Mouse (Mus musculus) ES-E14 (cell line): Measurements from ENCODE around the gene Smoc1. TPM values are rescaled to one million over a fixed set of nuclear protein-coding genes. Genes with fewer than 3 reads are reported as not detected.

Source experiments
- DNase-seq: peaks from one replicate; pipeline ENCODE4 v3.0.0-alpha.2; 2013; ENCODE audit warnings: low read depth, low spot score
- H3K27ac ChIP-seq: 2 replicates; pipeline ENCODE4 v1.5.1; 2012; ENCODE audit warnings: low read depth, mild to moderate bottlenecking, low read length, moderate library complexity, mixed read lengths; ENCODE audit not compliant: poor library complexity, insufficient read depth, severe bottlenecking
- H3K36me3 ChIP-seq: 2 replicates; pipeline ENCODE4 v1.6.1; 2012; ENCODE audit warnings: mild to moderate bottlenecking, low read length, moderate library complexity, mixed read lengths; ENCODE audit not compliant: control insufficient read depth, poor library complexity, insufficient read depth, severe bottlenecking
- H3K4me1 ChIP-seq, 2 experiments: fragments of 150-350 bp in 1 of 2; sonication (generic) in 1 of 2; 2 replicates each; pipeline ENCODE4 v1.6.1; 2012; ENCODE audit warnings: low read length in 2 of 2, mild to moderate bottlenecking in 1 of 2, mixed read lengths in 1 of 2; ENCODE audit not compliant: control insufficient read depth in 2 of 2, insufficient read depth in 2 of 2, poor library complexity in 1 of 2
- H3K4me3 ChIP-seq, 2 experiments: fragments of 150-350 bp in 1 of 2; sonication (generic) in 1 of 2; 2 replicates each; pipeline ENCODE4 v1.5.1; 2012; ENCODE audit warnings: low read length in 2 of 2, low read depth in 1 of 2, mild to moderate bottlenecking in 1 of 2, mixed read lengths in 1 of 2; ENCODE audit not compliant: insufficient read depth in 1 of 2, poor library complexity in 1 of 2, severe bottlenecking in 1 of 2
- H3K9ac ChIP-seq: 2 replicates; pipeline ENCODE4 v1.6.1; 2012; ENCODE audit warnings: low read depth, mild to moderate bottlenecking, low read length, mixed read lengths; ENCODE audit not compliant: poor library complexity, insufficient read depth, severe bottlenecking
- H3K9me3 ChIP-seq: fragments of 150-350 bp; sonication (generic); 2 replicates; pipeline ENCODE4 v1.6.1; 2012; ENCODE audit warnings: low read depth, mild to moderate bottlenecking, low read length; ENCODE audit not compliant: control insufficient read depth, insufficient read depth
- CHD2 ChIP-seq: IDR thresholded peaks from 2 replicates; pipeline ENCODE4 v1.6.1; 2014; ENCODE audit warnings: mild to moderate bottlenecking, low read depth, low read length, inconsistent platforms
- HCFC1 ChIP-seq: IDR thresholded peaks from 2 replicates; pipeline ENCODE4 v1.6.1; 2012; ENCODE audit warnings: low read length, inconsistent platforms, borderline replicate concordance; ENCODE audit not compliant: insufficient read depth
- MAFK ChIP-seq: IDR thresholded peaks from 2 replicates; pipeline ENCODE4 v1.6.1; 2014; ENCODE audit warnings: mild to moderate bottlenecking, low read depth, low read length, inconsistent platforms; ENCODE audit not compliant: insufficient read depth
- ZC3H11A ChIP-seq: IDR thresholded peaks from 2 replicates; pipeline ENCODE4 v1.6.1; 2012; ENCODE audit warnings: low read depth, mild to moderate bottlenecking, inconsistent platforms, low read length, borderline replicate concordance
- ZNF384 ChIP-seq: IDR thresholded peaks from 2 replicates; pipeline ENCODE4 v1.6.1; 2012; ENCODE audit warnings: low read depth, low read length, inconsistent platforms
- in situ Hi-C, 2 experiments: fragments of 600-800 bp; cut with MboI; formaldehyde crosslinking; loops; one replicate each; pipeline ENCODE4 v1.15.1; 2025; ENCODE audit warnings: low sequenced_read_pairs in 2 of 2, inconsistent platforms in 1 of 2; ENCODE audit not compliant: unreplicated experiment in 2 of 2
- total RNA-seq: library from RNA; depleted of rRNA; stranded (reverse); fragments of 300-350 nt; gene quantifications from 2 replicates; pipeline ENCODE4 v1.2.3, GENCODE M21; 2012

Smoc1 gene
- total RNA-seq, 1 experiment, result 15.3 TPM

DNA sequence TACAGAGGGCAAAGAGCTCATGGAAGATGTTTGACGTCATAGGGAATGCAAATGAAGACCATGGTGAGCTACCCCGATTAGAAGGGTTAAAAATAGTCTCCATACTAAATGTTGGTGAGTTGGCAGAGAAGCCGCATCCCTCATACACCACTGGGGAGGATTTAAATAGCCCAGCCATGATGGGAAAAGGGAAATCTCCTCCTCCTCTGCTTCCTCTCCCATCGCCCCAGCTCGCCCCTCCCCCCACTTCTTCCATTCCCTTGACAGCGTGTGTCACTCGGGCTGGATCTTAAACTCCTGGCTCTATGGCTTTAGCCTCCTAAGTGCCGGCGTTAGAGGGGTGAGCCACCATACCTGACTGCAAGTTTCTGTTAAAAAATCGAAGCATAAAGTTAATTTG, 117.6 kb downstream of the Smoc1 start:
- Histone ChIP-seq H3K9me3 (no peaks in the 10 kb centered on the region), H3K36me3 (no peaks in the 10 kb centered on the region; the same call in 1 of the 2 replicates), H3K4me3 (no peak overlapping the region), H3K4me1 (no peaks in the 10 kb centered on the region), H3K27ac (no peak overlapping the region), H3K9ac (no peak overlapping the region)
- in situ Hi-C loops, result no loop called here
- TF ChIP-seq HCFC1 (no peak), ZC3H11A (no peak), CHD2 (no peak)
- DNase-seq, result no peak

DNA sequence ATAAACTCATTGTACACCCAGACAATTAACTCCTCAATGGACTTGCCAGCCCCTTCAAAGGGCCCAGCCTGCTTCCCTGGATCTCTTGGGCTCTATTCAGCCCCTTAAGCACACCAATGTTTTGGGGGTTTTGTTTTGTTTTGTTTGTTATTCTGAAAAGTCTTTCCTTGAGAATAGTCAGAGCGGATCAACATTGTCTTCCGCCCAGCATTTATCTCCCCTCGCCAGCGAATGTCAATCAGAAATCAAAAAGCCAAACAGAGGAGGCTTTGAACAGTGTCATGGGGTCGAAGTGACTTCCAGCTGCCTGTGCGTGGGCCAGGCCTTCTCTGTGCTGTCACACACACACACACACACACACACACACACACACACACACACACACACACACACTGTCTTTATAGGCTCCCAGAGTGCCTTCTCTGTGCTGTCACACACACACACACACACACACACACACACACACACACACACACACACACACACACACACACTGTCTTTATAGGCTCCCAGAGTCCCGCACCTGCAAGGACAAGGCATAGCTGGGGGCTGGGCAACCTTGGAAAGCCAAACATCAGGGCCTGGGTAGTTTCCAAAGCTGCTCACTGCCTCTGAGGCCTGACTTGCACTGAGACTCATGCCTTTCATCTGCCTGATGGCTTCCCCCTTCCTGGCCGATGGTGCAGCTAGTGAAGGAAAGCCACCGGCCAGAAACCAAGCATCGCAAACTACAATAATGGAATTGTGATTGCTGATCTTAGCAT, 120.0 kb downstream of the Smoc1 start:
- H3K36me3 ChIP-seq, result no peaks in the 10 kb centered on the region; the same call in 1 of the 2 replicates
- DNase-seq, result no peak
- no peaks in the 10 kb centered on the region for H3K4me1 ChIP-seq
- H3K9ac ChIP-seq, result no peak overlapping the region
- no peak overlapping the region for H3K27ac ChIP-seq
- in situ Hi-C loops, result no loop called here
- H3K9me3 ChIP-seq, result no peaks in the 10 kb centered on the region
- H3K4me3 ChIP-seq, result no peak overlapping the region
- TF ChIP-seq CHD2 (no peak), ZNF384 (no peak), MAFK (no peak), HCFC1 (no peak), ZC3H11A (no peak)

DNA sequence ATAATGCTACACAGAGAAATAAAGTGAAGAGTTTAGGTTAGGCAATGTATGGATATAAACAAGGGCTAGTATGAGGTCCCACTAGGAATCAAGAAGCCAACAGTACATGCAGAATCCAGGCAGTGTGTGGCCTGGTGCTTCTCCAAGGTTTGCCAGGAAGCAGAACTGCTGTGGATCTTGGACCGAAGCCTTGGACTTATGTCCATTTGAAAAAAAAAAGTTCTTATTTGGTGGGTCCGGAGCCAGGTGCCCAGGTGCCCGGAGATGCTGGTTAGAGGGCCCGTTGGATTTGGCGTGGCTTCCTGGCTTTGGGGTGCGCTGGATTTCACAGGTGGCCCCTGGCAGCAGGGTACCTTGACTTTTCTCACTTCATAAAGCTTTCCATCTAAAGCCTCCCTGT, 121.3 kb downstream of the Smoc1 start:
- TF ChIP-seq ZNF384 (no peak), HCFC1 (no peak), CHD2 (no peak), MAFK (no peak), ZC3H11A (no peak)
- H3K4me3 ChIP-seq, result no peak overlapping the region
- no peaks in the 10 kb centered on the region for H3K4me1 ChIP-seq
- no peak overlapping the region for H3K27ac ChIP-seq
- H3K9me3 ChIP-seq, result no peaks in the 10 kb centered on the region
- in situ Hi-C loops, result no loop called here
- no peaks in the 10 kb centered on the region; the same call in 1 of the 2 replicates for H3K36me3 ChIP-seq
- no peak for DNase-seq
- H3K9ac ChIP-seq, result no peak overlapping the region

DNA sequence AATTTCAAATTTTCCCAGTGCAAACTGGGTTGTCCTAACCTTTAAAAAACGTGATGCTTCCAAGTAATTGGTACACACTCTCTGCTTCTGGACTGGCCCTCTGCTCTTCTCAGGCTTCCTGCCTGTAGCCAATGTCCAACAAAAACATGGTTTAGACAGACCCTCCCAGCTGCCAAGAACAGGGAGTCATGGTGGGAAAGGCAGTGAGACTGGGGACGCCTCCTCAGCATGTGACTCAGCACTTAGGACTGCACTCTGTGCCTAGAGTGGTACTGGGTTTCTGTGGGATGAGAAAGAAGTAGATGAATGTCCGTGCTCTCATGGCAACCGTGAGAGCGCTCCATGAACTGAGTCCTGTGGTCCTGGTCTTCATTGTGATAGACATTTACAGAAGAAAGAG, 124.3 kb downstream of the Smoc1 start:
- no peak for DNase-seq
- Histone ChIP-seq H3K36me3 (peaks cover 5% of the 10 kb centered on the region; the same call in 1 of the 2 replicates), H3K4me3 (no peak overlapping the region), H3K9ac (no peak overlapping the region), H3K9me3 (no peaks in the 10 kb centered on the region), H3K4me1 (no peaks in the 10 kb centered on the region), H3K27ac (no peak overlapping the region)
- in situ Hi-C loops, result no loop called here
- no peak for TF ChIP-seq MAFK
- no peak for TF ChIP-seq CHD2
- no peak for TF ChIP-seq HCFC1
- TF ChIP-seq ZC3H11A, result no peak
- TF ChIP-seq ZNF384, result no peak

DNA sequence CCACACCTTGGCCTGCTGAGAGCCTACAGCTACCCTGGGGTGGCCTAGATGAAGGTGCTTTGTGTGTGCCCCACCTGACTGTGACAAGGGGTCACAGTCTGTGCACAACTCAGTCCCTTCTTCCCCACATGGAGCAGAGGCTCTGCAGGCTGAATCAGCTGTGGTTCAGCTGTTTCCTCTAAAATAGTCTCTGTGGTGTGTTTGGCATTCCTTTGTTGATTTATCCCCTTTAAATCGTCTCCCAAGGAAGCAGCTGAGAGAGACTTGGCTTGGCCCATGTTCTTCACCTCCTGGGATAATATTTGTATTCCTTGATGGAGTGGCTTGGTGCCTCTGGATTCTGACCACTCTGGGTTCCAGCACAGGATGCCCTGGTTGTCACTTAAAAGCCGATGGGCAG, 125.5 kb downstream of the Smoc1 start:
- in situ Hi-C loops, result no loop called here
- Histone ChIP-seq H3K36me3 (peaks cover 5% of the 10 kb centered on the region; the same call in 1 of the 2 replicates), H3K9ac (no peak overlapping the region), H3K27ac (no peak overlapping the region), H3K4me3 (no peak overlapping the region), H3K9me3 (no peaks in the 10 kb centered on the region), H3K4me1 (no peaks in the 10 kb centered on the region)
- no peak for TF ChIP-seq CHD2
- TF ChIP-seq MAFK, result no peak
- TF ChIP-seq HCFC1, result no peak
- TF ChIP-seq ZNF384, result no peak
- DNase-seq, result no peak
